Mouse (Mus musculus) neural tube, embryonic 11.5 days (tissue): ENCODE results near the gene Pcsk5. TPM values are rescaled to one million over a fixed set of nuclear protein-coding genes. Genes with fewer than 3 reads are reported as not detected.

ENCODE experiments used
- ATAC-seq: fragments of 200-750 bp; cut with Nextera tagmentation; 2 replicates; pipeline ENCODE4 v1.8.0; 2017; ENCODE audit warnings: moderate number of reproducible peaks, mild to moderate bottlenecking, moderate TSS enrichment, moderate library complexity; ENCODE audit not compliant: insufficient read depth, low FRiP score, low TSS enrichment
- DNase-seq: peaks from one replicate; pipeline ENCODE4 v3.0.0-alpha.2; 2015; ENCODE audit warnings: low spot score
- H3K27ac ChIP-seq: fragments of 300-500 bp; sonication (generic); 2 replicates; pipeline ENCODE4 v1.5.1; 2014; ENCODE audit warnings: low read depth, mild to moderate bottlenecking, low read length
- H3K27me3 ChIP-seq: fragments of 300-500 bp; sonication (generic); 2 replicates; pipeline ENCODE4 v1.6.1; 2014; ENCODE audit warnings: mild to moderate bottlenecking, low read length, mixed read lengths; ENCODE audit not compliant: control insufficient read depth, insufficient read depth
- H3K36me3 ChIP-seq: fragments of 300-500 bp; sonication (generic); 2 replicates; pipeline ENCODE4 v1.6.1; 2014; ENCODE audit warnings: mild to moderate bottlenecking, low read length, moderate library complexity, mixed read lengths; ENCODE audit not compliant: control insufficient read depth, insufficient read depth
- H3K4me1 ChIP-seq: fragments of 300-500 bp; sonication (generic); 2 replicates; pipeline ENCODE4 v1.6.1; 2014; ENCODE audit warnings: low read length, mixed read lengths; ENCODE audit not compliant: control insufficient read depth, insufficient read depth
- H3K4me2 ChIP-seq: fragments of 300-500 bp; sonication (generic); 2 replicates; pipeline ENCODE4 v1.6.1; 2014; ENCODE audit warnings: low read depth, mild to moderate bottlenecking, moderate library complexity
- H3K4me3 ChIP-seq: fragments of 300-500 bp; sonication (generic); 2 replicates; pipeline ENCODE4 v1.5.1; 2014; ENCODE audit warnings: low read depth, low read length
- H3K9ac ChIP-seq: fragments of 300-500 bp; sonication (generic); 2 replicates; pipeline ENCODE4 v1.6.1; 2014; ENCODE audit warnings: mild to moderate bottlenecking, low read length
- H3K9me3 ChIP-seq: fragments of 300-500 bp; sonication (generic); 2 replicates; pipeline ENCODE4 v1.6.1; 2016; ENCODE audit warnings: low read length; ENCODE audit not compliant: control insufficient read depth
- WGBS: fragments of 180-500 bp; shearing (Covaris S2); extraction: QIAGEN DNeasy Blood & Tissue Kit; methylation state at CpG from one replicate; pipeline ENCODE4 v1.1.7; 2014; 5-methylcytosine and 5-hydroxymethylcytosine counted together
- polyA plus RNA-seq: library from polyadenylated mRNA; unstranded; fragments of >200 nt; fragmentation: Nextera tagmentation; extraction: Ambion mirVana; gene quantifications from 2 replicates; pipeline ENCODE4 v1.2.1, GENCODE M21; 2014

Pcsk5 gene
- polyA plus RNA-seq, 1 experiment from 2014 or later = 9.4 TPM

DNA sequence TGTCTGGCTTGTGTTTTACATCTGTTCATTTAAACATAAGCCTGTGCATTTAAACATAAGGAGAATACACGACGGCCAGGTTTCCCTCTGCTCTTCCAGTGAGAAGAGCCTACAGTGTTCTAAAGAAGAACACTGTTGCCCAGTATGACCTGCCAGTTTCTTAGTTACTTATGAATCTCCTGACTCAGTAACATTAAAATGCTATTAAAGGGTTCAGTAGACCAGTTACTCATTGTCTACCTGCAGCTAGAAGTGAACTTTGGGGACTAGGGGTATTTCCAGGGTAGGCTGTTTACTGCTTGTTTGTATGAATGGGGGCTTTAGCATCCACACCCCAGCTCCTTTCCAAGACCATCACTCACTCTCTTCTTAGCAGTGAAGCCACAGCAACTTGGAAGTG, 278.7 kb downstream of the Pcsk5 start:
- WGBS = 89% methylated on average over 2 of the region's 2 CpGs
- no peaks in the 10 kb centered on the region for H3K27me3 ChIP-seq
- ATAC-seq (no peak), DNase-seq (no peak)
- H3K4me2 ChIP-seq = no peak overlapping the region
- no peaks in the 10 kb centered on the region for H3K4me1 ChIP-seq
- no peaks in the 10 kb centered on the region for H3K9me3 ChIP-seq
- H3K4me3 ChIP-seq = no peak overlapping the region
- no peak overlapping the region for H3K27ac ChIP-seq
- no peaks in the 10 kb centered on the region for H3K36me3 ChIP-seq
- no peak overlapping the region for H3K9ac ChIP-seq

DNA sequence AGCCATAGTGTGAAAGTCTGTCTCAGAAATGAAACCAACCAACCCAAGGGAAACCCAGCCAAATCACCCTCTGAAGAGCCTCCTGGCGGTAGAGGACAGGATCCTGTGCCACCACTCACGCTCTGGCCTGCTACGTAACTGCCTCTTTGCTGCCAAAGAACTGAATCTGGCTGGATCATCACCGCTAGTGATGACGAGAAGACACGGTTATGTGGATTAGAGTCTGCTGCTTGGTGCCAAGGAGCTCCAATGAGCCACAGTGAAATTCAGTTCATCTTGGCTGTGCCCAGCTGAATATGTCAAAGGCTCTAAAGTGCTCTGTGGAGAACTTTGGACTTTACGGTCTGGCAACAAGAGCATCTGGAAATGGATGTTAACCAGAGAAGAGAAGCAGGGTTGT, 282.3 kb downstream of the Pcsk5 start:
- Histone ChIP-seq H3K27me3 (no peaks in the 10 kb centered on the region), H3K9ac (no peak overlapping the region), H3K27ac (no peak overlapping the region), H3K4me1 (no peaks in the 10 kb centered on the region), H3K36me3 (no peaks in the 10 kb centered on the region), H3K4me2 (no peak overlapping the region), H3K9me3 (no peaks in the 10 kb centered on the region), H3K4me3 (no peak overlapping the region)
- WGBS = 98% methylated on average over 7 of the region's 7 CpGs
- ATAC-seq = no peak
- no peak for DNase-seq

DNA sequence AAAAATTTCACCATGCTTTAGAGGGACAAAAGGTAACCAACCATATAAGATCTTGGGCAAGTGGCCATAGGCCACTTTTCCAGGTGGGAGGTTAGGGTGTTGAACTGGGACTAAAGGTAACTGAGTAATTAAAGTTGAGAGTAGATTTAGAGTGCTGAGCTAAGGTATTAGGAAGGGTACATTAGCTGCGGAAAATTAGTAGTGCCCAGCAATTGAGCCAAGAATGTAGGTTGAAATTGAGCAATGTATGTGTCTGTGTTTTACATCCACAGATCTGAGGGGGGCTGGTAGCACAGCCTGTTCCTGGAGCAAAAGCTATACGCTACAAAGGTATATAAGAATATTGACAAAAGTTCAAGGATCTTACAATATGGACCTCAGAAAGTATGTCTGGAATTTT, 282.9 kb downstream of the Pcsk5 start:
- Histone ChIP-seq H3K4me2 (no peak overlapping the region), H3K27ac (no peak overlapping the region), H3K27me3 (no peaks in the 10 kb centered on the region), H3K9ac (no peak overlapping the region), H3K36me3 (no peaks in the 10 kb centered on the region), H3K4me1 (no peaks in the 10 kb centered on the region), H3K4me3 (no peak overlapping the region), H3K9me3 (no peaks in the 10 kb centered on the region)
- DNase-seq (no peak), ATAC-seq (no peak)
- 100% methylated on average over 2 of the region's 2 CpGs for WGBS

DNA sequence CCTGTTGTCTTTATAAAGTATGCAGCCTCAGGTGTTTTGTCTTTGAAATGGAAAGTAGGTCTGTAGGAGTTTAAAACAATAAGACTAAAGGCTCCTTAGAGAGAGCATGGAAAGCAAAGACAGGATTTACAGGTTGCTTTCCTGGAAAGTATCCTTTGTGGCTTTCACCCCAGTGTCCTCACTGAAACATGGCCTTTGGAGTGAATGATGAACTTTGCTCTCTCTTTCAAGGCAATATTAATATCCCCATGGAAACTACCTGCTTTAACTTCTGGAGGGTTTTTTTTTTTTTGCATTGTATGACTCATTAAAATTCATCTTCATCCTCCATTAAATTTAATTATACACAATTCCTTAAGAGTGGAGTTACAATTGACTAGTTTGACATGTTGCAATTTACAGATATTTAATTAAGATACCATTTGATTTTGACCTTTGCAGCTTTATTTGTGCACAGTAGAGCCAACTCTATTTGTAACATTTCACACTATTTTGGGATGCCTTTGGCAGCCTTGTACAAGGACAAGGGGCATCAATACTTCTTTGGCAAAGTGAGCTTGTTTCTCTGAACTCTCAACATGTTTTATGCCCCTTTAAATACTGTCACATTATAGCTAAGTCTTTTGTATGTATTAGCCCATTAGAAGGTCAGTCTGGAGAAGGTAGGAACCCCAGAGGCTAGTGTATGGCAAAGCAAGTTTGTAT, 283.9 kb downstream of the Pcsk5 start:
- DNase-seq = no peak
- no peak overlapping the region for H3K4me3 ChIP-seq
- no peak overlapping the region for H3K4me2 ChIP-seq
- no peaks in the 10 kb centered on the region for H3K9me3 ChIP-seq
- no peaks in the 10 kb centered on the region for H3K27me3 ChIP-seq
- ATAC-seq = no peak
- H3K4me1 ChIP-seq = no peaks in the 10 kb centered on the region
- no peaks in the 10 kb centered on the region for H3K36me3 ChIP-seq
- H3K9ac ChIP-seq = no peak overlapping the region
- no peak overlapping the region for H3K27ac ChIP-seq

DNA sequence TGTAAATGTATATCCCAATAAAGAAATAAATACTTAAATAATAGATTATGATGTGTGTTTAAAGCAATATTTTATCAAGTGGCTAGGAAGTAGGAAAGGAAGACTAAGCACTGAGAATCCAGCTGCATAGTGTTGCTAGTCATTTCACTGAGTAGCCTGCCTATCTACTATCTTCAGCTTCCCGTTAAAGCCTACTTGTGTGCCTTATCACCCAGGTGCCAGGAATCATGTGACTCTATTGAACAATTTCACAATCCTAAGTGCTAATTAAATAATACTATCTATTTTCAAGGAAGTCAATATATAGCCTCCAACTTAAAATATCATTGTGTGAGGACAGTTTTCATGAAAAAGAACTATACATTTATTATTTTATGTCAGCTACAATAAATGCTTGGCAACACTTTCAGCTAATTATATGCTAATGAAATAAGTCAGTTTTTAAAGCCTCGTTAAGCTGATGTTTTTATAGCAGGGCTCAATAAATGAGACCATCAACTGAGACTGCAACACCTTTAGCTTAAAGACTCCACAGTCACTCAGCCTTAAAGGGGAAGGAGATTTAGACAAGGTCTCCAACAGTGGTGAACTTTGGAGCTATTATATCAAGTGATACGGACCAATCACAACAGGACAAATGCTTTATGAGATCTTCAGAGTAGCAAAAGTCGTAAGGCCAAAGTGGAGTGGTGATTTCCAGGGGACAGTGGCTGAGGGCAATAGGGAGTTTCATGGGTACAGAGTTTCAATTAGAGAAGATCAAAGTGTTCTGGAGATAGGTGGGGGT, 308.5 kb downstream of the Pcsk5 start:
- Histone ChIP-seq H3K4me2 (no peak overlapping the region), H3K36me3 (no peaks in the 10 kb centered on the region), H3K9ac (no peak overlapping the region), H3K9me3 (no peaks in the 10 kb centered on the region), H3K4me1 (no peaks in the 10 kb centered on the region), H3K27me3 (no peaks in the 10 kb centered on the region), H3K4me3 (no peak overlapping the region), H3K27ac (no peak overlapping the region)
- DNase-seq (no peak), ATAC-seq (no peak)
- 37% methylated on average over 4 of the region's 4 CpGs for WGBS

DNA sequence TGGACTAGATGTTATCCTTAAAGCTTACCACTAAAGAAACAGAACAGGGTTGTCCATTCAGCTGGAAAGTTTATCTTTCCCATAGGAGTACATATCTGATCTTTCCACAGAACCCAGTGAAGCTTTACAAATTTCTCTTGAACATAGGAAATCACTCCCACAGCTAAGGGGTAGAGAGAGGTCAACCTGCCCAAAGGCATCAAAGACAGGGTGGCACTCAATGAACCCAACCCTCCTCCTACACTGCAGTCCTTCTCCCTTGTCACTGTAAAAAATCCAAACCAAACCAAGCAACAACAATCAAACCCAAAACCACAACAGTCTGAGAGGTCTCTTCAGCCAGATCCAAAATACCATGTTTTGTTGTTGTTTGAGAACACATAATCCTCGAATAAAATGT, 311.9 kb downstream of the Pcsk5 start:
- H3K4me1 ChIP-seq = no peaks in the 10 kb centered on the region
- no peak overlapping the region for H3K4me2 ChIP-seq
- 82% methylated on average over 1 of the region's 1 CpGs for WGBS
- no peak for DNase-seq
- H3K9ac ChIP-seq = no peak overlapping the region
- no peak overlapping the region for H3K27ac ChIP-seq
- no peaks in the 10 kb centered on the region for H3K9me3 ChIP-seq
- no peaks in the 10 kb centered on the region for H3K36me3 ChIP-seq
- no peak overlapping the region for H3K4me3 ChIP-seq
- no peak for ATAC-seq
- H3K27me3 ChIP-seq = no peaks in the 10 kb centered on the region

DNA sequence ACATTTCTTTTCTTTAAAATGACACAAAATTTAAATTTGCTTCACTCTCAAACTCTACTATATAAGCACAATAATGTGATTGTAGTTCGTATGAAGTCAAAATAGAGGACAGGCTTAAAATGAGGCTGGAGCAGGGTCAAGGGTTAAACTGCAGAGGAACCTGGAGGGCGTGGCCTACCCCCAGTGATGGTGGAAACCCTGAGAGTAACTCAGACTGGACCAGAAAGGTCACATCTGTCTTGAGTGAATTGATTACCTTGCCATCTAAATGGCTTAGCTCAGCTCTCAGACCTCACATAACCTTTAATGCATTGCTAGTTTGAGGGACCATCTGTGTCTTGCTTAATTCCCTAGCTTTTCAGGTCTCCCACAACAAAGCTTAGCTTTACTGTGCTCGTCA, 323.0 kb downstream of the Pcsk5 start:
- H3K36me3 ChIP-seq = no peaks in the 10 kb centered on the region
- no peaks in the 10 kb centered on the region for H3K27me3 ChIP-seq
- H3K4me2 ChIP-seq = no peak overlapping the region
- H3K27ac ChIP-seq = no peak overlapping the region
- no peak overlapping the region for H3K4me3 ChIP-seq
- no peak for ATAC-seq
- H3K4me1 ChIP-seq = no peaks in the 10 kb centered on the region
- no peak for DNase-seq
- no peak overlapping the region for H3K9ac ChIP-seq
- no peaks in the 10 kb centered on the region for H3K9me3 ChIP-seq
- 66% methylated on average over 3 of the region's 3 CpGs for WGBS

DNA sequence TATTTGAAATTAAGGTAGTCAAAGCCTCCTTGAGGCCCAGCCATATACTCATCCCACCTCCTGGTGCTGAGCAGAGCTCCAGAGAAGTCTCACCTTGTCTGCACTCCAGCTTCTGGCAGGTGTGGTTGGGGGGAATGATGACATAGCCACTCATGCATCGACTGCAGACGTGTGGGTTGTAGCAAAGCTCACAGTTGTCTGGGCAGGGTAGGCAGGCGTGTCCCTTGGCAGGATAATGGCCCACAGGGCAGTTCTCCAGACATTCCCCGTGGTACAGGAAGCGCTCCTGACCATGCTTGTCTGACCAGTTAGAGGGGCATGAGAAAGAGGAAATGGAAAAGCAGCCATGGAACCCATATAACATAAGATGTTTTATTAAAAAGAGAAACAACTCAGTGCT, 326.1 kb downstream of the Pcsk5 start:
- Histone ChIP-seq H3K27ac (no peak overlapping the region), H3K36me3 (no peaks in the 10 kb centered on the region), H3K4me1 (no peaks in the 10 kb centered on the region), H3K4me3 (no peak overlapping the region), H3K9me3 (no peaks in the 10 kb centered on the region), H3K4me2 (no peak overlapping the region), H3K27me3 (no peaks in the 10 kb centered on the region), H3K9ac (no peak overlapping the region)
- WGBS = 79% methylated on average over 5 of the region's 5 CpGs
- no peak for DNase-seq
- no peak for ATAC-seq

DNA sequence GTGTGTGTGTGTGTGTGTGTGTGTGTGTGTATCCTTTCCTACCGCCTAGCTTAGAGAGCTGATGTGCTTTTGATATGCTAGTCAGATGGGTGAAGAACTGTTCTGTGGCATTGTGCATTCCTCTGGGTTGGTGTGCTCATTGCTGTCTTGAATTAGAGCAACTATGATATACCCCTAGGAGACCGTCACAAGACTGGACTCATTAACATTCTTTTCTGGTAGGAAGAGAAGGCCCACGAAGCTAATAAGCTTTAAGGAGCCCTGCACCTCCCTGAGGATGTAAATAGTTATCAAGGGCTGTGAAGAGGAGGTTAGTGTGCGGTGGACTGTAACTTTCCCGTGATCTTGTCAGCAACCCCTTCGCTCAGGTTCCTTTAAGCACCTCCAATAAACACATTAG, 333.2 kb downstream of the Pcsk5 start:
- Histone ChIP-seq H3K36me3 (no peaks in the 10 kb centered on the region), H3K9ac (no peak overlapping the region), H3K27ac (no peak overlapping the region), H3K4me3 (no peak overlapping the region), H3K4me1 (no peaks in the 10 kb centered on the region), H3K27me3 (no peaks in the 10 kb centered on the region), H3K4me2 (no peak overlapping the region), H3K9me3 (no peaks in the 10 kb centered on the region)
- ATAC-seq (no peak), DNase-seq (no peak)
- 39% methylated on average over 6 of the region's 6 CpGs for WGBS
